Mouse (Mus musculus): ENCODE measurements around the gene Lcor. TPM values are rescaled to one million over a fixed set of nuclear protein-coding genes. Genes with fewer than 3 reads are reported as not detected.

Gene Lcor
- polyA plus RNA-seq (2015; fragmentation: Illumina TruSeq; extraction: RNeasy Lipid Tissue Mini Kit (QIAGEN cat#74804); ENCODE audit: insufficient read depth, low replicate concordance) = 15.9 TPM

DNA sequence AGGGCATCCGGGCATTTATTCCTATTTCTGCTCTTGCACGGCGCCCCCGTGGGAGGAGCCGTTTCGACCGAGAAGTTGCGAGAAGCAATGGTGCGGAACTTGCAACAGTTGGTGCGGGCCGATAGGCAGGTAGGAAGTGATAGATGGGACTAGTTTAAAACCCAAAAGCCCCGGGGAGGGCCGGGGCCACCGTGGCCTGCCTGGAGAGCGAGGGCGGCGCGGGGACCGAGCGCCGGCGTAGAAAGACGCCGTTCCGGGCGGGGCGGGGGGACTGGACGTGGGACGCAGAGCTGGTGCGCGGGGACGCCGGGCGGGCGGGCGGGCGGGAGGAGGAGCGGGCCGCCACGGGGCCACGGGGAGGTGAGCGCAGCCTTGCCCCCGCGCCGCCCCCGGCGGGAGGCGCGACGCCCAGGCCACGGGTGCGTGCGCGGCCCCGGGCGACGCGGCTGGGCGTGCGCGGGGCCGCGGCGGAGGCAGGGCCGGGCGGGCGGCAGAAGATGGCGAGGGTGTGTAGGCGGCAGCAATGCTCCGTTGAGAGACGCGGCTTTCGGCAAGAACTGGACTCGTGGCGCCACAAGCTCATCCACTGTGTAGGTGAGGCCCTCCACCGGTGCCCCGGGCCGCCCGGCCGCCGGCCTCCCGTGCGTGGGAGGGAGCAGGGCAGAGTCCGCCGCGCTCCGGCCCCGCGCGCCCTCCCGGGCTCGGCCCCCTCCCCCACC lies at the start of gene Lcor:
Lcor (plus strand) TSS at position 448 of the 719 bp plus-strand sequence.

DNA sequence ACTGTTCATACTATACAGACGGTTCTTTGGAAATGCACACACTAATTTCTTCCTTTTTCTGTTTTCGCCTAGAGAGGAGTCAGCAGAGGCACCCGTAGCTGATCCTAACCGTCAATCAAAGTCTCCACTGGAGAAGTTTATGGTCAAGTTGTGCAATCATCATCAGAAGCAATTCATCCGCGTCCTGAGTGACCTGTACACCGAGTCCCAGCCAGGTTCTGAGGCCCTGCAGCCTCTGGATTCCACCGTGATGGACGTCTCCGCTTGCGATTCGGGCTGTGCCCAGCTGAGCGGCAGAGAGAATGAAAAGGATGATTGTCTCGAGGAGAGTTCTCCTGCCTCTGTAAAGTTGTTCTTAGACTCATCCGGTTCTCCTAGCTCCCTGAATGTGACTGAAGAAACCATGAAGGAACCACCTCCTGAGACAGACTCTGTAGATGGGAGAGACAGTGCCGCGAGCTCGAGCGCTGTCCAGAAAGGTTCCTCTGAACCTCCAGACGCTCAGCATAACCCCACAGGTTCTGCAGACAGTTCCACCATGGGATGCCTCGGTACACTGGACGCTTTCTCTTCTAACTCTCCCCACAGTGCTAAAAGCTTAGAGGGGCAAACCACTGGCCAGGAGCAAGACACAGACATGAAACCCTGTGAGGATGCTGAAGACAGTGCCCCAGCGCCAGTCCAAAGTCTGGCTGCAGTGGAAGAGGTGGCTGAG lies 99.4 kb downstream of the Lcor start, which contains the start of gene Gm340:
Gm340 (plus strand) TSS at position 665 of the 715 bp plus-strand sequence.

Other genes with a start within 250 kb of the Lcor start
- 230 TPM for gene Tm9sf3, start 218.6 kb upstream of the Lcor start, polyA plus RNA-seq (2015; fragmentation: Illumina TruSeq; extraction: RNeasy Lipid Tissue Mini Kit (QIAGEN cat#74804); ENCODE audit: insufficient read depth, low replicate concordance)
- gene Pik3ap1, start 97.5 kb upstream of the Lcor start, polyA plus RNA-seq (2015; fragmentation: Illumina TruSeq; extraction: RNeasy Lipid Tissue Mini Kit (QIAGEN cat#74804); ENCODE audit: insufficient read depth, low replicate concordance) = 94.1 TPM
- 8.0 TPM for gene Gm340, start 99.7 kb downstream of the Lcor start, polyA plus RNA-seq (2015; fragmentation: Illumina TruSeq; extraction: RNeasy Lipid Tissue Mini Kit (QIAGEN cat#74804); ENCODE audit: insufficient read depth, low replicate concordance)